Mouse (Mus musculus) stomach, embryonic 14.5 days (tissue): ENCODE measurements around the gene Usp15. TPM values are rescaled to one million over a fixed set of nuclear protein-coding genes. Genes with fewer than 3 reads are reported as not detected.

Experiments
- ATAC-seq: fragments of 200-750 bp; cut with Nextera tagmentation; 2 replicates; pipeline ENCODE4 v1.8.0; 2017; ENCODE audit warnings: low read depth, moderate TSS enrichment; ENCODE audit not compliant: insufficient number of reproducible peaks, insufficient read depth, low FRiP score
- H3K27ac ChIP-seq: fragments of 300-500 bp; sonication (generic); 2 replicates; pipeline ENCODE4 v1.5.1; 2014; ENCODE audit warnings: mild to moderate bottlenecking, low read length, moderate library complexity, mixed read lengths
- H3K27me3 ChIP-seq: fragments of 300-500 bp; sonication (generic); 2 replicates; pipeline ENCODE4 v1.6.1; 2014; ENCODE audit warnings: low read length, control low read depth, mixed read lengths; ENCODE audit not compliant: control insufficient read depth, insufficient read depth
- H3K36me3 ChIP-seq: fragments of 300-500 bp; sonication (generic); 2 replicates; pipeline ENCODE4 v1.6.1; 2014; ENCODE audit warnings: mild to moderate bottlenecking, control low read depth, low read length, moderate library complexity, mixed read lengths; ENCODE audit not compliant: control insufficient read depth, insufficient read depth
- H3K4me1 ChIP-seq: fragments of 300-500 bp; sonication (generic); 2 replicates; pipeline ENCODE4 v1.6.1; 2014; ENCODE audit warnings: low read length, control low read depth, mixed read lengths; ENCODE audit not compliant: control insufficient read depth, insufficient read depth
- H3K4me2 ChIP-seq: fragments of 300-500 bp; sonication (generic); replicated peaks from 2 replicates; pipeline ENCODE4 v1.6.1; 2014; ENCODE audit warnings: low read depth, low read length, control low read depth
- H3K4me3 ChIP-seq: fragments of 300-500 bp; sonication (generic); 2 replicates; pipeline ENCODE4 v1.5.1; 2014; ENCODE audit warnings: low read depth, low read length, control low read depth
- H3K9ac ChIP-seq: fragments of 300-500 bp; sonication (generic); replicated peaks from 2 replicates; pipeline ENCODE4 v1.6.1; 2014; ENCODE audit warnings: low read depth, mild to moderate bottlenecking, control low read depth, low read length, moderate library complexity, mixed read lengths
- H3K9me3 ChIP-seq: fragments of 300-500 bp; sonication (generic); 2 replicates; pipeline ENCODE4 v1.6.1; 2016; ENCODE audit warnings: low read depth, low read length, control low read depth; ENCODE audit not compliant: control insufficient read depth
- WGBS: fragments of 180-500 bp; shearing (Covaris S2); extraction: QIAGEN DNeasy Blood & Tissue Kit; methylation state at CpG from one replicate; pipeline ENCODE4 v1.1.7; 2014; 5-methylcytosine and 5-hydroxymethylcytosine counted together
- polyA plus RNA-seq: library from polyadenylated mRNA; unstranded; fragments of >200 nt; fragmentation: Nextera tagmentation; extraction: Ambion mirVana; gene quantifications from 2 replicates; pipeline ENCODE4 v1.2.1, GENCODE M21; 2014

Gene Usp15
- polyA plus RNA-seq, 1 experiment from 2014 or later = 82.5 TPM

- no peak overlapping the region for H3K9ac ChIP-seq
- 73% methylated on average over 6 of the region's 6 CpGs for WGBS
- H3K9me3 ChIP-seq = no peaks in the 10 kb centered on the region
- H3K27me3 ChIP-seq = no peaks in the 10 kb centered on the region
- no peak for ATAC-seq
- H3K4me2 ChIP-seq = no peak overlapping the region
- no peak overlapping the region for H3K4me3 ChIP-seq
- peaks cover 6% of the 10 kb centered on the region for H3K36me3 ChIP-seq
- no peak overlapping the region for H3K27ac ChIP-seq
- H3K4me1 ChIP-seq = no peaks in the 10 kb centered on the region
Observed at GRCm38 (mm10) chr10:123160508-123160907, 36.3 kb downstream of the Usp15 start.

- H3K4me3 ChIP-seq = no peak overlapping the region
- 80% methylated on average over 7 of the region's 7 CpGs for WGBS
- H3K27ac ChIP-seq = no peak overlapping the region
- H3K27me3 ChIP-seq = no peaks in the 10 kb centered on the region
- H3K4me2 ChIP-seq = no peak overlapping the region
- no peaks in the 10 kb centered on the region for H3K9me3 ChIP-seq
- ATAC-seq = no peak
- peaks cover 10% of the 10 kb centered on the region; the same call in 1 of the 2 replicates for H3K36me3 ChIP-seq
- H3K4me1 ChIP-seq = no peaks in the 10 kb centered on the region
- H3K9ac ChIP-seq = no peak overlapping the region
Observed at GRCm38 (mm10) chr10:123159316-123159715, 37.5 kb downstream of the Usp15 start.

GRCm38 (mm10) chr10:123156392-123156791 is 40.4 kb downstream of the Usp15 start:
- H3K4me1 ChIP-seq = no peaks in the 10 kb centered on the region
- H3K4me2 ChIP-seq = no peak overlapping the region
- no peak for ATAC-seq
- H3K36me3 ChIP-seq = peaks cover 19% of the 10 kb centered on the region
- H3K27ac ChIP-seq = no peak overlapping the region
- H3K4me3 ChIP-seq = no peak overlapping the region
- no peaks in the 10 kb centered on the region for H3K9me3 ChIP-seq
- no peak overlapping the region for H3K9ac ChIP-seq
- WGBS = 77% methylated on average over 2 of the region's 2 CpGs
- no peaks in the 10 kb centered on the region for H3K27me3 ChIP-seq

- Histone ChIP-seq H3K4me1 (no peaks in the 10 kb centered on the region), H3K4me3 (no peak overlapping the region), H3K4me2 (no peak overlapping the region), H3K36me3 (peaks cover 19% of the 10 kb centered on the region), H3K27ac (no peak overlapping the region), H3K27me3 (no peaks in the 10 kb centered on the region), H3K9me3 (no peaks in the 10 kb centered on the region), H3K9ac (no peak overlapping the region)
- 90% methylated on average over 6 of the region's 6 CpGs for WGBS
- no peak for ATAC-seq
Observed at GRCm38 (mm10) chr10:123155764-123156163, 41.0 kb downstream of the Usp15 start.

- no peaks in the 10 kb centered on the region for H3K27me3 ChIP-seq
- no peak overlapping the region for H3K9ac ChIP-seq
- no peak overlapping the region for H3K27ac ChIP-seq
- H3K4me1 ChIP-seq = no peaks in the 10 kb centered on the region
- no peak overlapping the region for H3K4me2 ChIP-seq
- no peak overlapping the region for H3K4me3 ChIP-seq
- no peak for ATAC-seq
- WGBS = 28% methylated on average over 2 of the region's 2 CpGs
- no peaks in the 10 kb centered on the region for H3K9me3 ChIP-seq
- peaks cover 15% of the 10 kb centered on the region for H3K36me3 ChIP-seq
Observed at GRCm38 (mm10) chr10:123153321-123153720, 43.5 kb downstream of the Usp15 start.

- Histone ChIP-seq H3K9ac (no peak overlapping the region), H3K4me3 (no peak overlapping the region), H3K4me1 (0 out of 2 replicates have a peak, but pooled peaks cover 3% of the 10 kb centered on the region), H3K9me3 (no peaks in the 10 kb centered on the region), H3K4me2 (no peak overlapping the region), H3K27me3 (no peaks in the 10 kb centered on the region), H3K27ac (no peak overlapping the region), H3K36me3 (peaks cover 13% of the 10 kb centered on the region)
- no peak for ATAC-seq
- WGBS = 25% methylated on average over 4 of the region's 4 CpGs
Observed at GRCm38 (mm10) chr10:123148025-123148814, 48.6 kb downstream of the Usp15 start.

- H3K27me3 ChIP-seq = no peaks in the 10 kb centered on the region
- H3K4me2 ChIP-seq = no peak overlapping the region
- peak; percentile 42; the same call in 1 of the 2 replicates for ATAC-seq
- peaks cover 9% of the 10 kb centered on the region for H3K36me3 ChIP-seq
- H3K9ac ChIP-seq = no peak overlapping the region
- no peaks in the 10 kb centered on the region for H3K9me3 ChIP-seq
- H3K4me1 ChIP-seq = 0 out of 2 replicates have a peak, but pooled peaks cover 3% of the 10 kb centered on the region
- H3K4me3 ChIP-seq = no peak overlapping the region
- no peak overlapping the region for H3K27ac ChIP-seq
- WGBS = 32% methylated on average over 6 of the region's 6 CpGs
Observed at GRCm38 (mm10) chr10:123147180-123147579, 49.6 kb downstream of the Usp15 start.

- Histone ChIP-seq H3K27ac (no peak overlapping the region), H3K27me3 (no peaks in the 10 kb centered on the region), H3K4me3 (no peak overlapping the region), H3K36me3 (peaks cover 4% of the 10 kb centered on the region; the same call in 1 of the 2 replicates), H3K9ac (no peak overlapping the region), H3K9me3 (no peaks in the 10 kb centered on the region), H3K4me2 (no peak overlapping the region), H3K4me1 (0 out of 2 replicates have a peak, but pooled peaks cover 3% of the 10 kb centered on the region)
- 82% methylated on average over 2 of the region's 2 CpGs for WGBS
- ATAC-seq = no peak
Observed at GRCm38 (mm10) chr10:123146349-123146748, 50.4 kb downstream of the Usp15 start.
